Mouse (Mus musculus) CD4-positive helper T cell, adult 2 months (primary cell): ENCODE measurements around the gene Maz.

ENCODE experiments used
- DNase-seq: peaks from one replicate; pipeline ENCODE4 v3.0.0-alpha.2; 2012; ENCODE audit warnings: low read depth, missing footprints, low spot score

Gene Maz

GRCm38 (mm10) chr7:127021563-127022527 lies 5.0 kb downstream of the Maz start:
- no peak for DNase-seq

GRCm38 (mm10) chr7:127020901-127021562 lies 5.8 kb downstream of the Maz start, which contains the start of the genes Gm42742 and Prrt2:
Gene Gm42742, minus strand, starts transcription at chr7:127021097.
Gene Prrt2, minus strand, starts transcription at chr7:127021211.
- DNase-seq: peak; percentile 77

- DNase-seq: no peak
Observed at GRCm38 (mm10) chr7:127020491-127020890, 6.3 kb downstream of the Maz start.

- no peak for DNase-seq
Observed at GRCm38 (mm10) chr7:127020031-127020430, 6.8 kb downstream of the Maz start.

GRCm38 (mm10) chr7:127019306-127019960 lies 7.4 kb downstream of the Maz start:
- DNase-seq: no peak

- no peak for DNase-seq
Observed at GRCm38 (mm10) chr7:127018416-127019305, 8.2 kb downstream of the Maz start.

GRCm38 (mm10) chr7:127017950-127018345 lies 8.9 kb downstream of the Maz start:
- no peak for DNase-seq

- DNase-seq: peak; percentile 99
Observed at GRCm38 (mm10) chr7:127016971-127017949, 9.6 kb downstream of the Maz start, which contains the start of gene Pagr1a. Gene Pagr1a, minus strand, starts transcription at chr7:127017352.

GRCm38 (mm10) chr7:127016486-127016938 lies 10.3 kb downstream of the Maz start:
- DNase-seq: no peak

- DNase-seq: no peak
Observed at GRCm38 (mm10) chr7:127016481-127016485, 10.6 kb downstream of the Maz start, which contains the start of gene Pagr1b. Gene Pagr1b, minus strand, starts transcription at chr7:127016484.

GRCm38 (mm10) chr7:127016081-127016480 lies 10.8 kb downstream of the Maz start:
- peak; percentile 47 for DNase-seq

- no peak for DNase-seq
Observed at GRCm38 (mm10) chr7:127014993-127015392, 11.8 kb downstream of the Maz start.

- DNase-seq: peak; percentile 85
Observed at GRCm38 (mm10) chr7:127014320-127014719, 12.5 kb downstream of the Maz start, which contains the start of gene Mvp. Gene Mvp, minus strand, starts transcription at chr7:127014621.

GRCm38 (mm10) chr7:127013385-127013784 lies 13.5 kb downstream of the Maz start:
- DNase-seq: no peak

- DNase-seq: no peak
Observed at GRCm38 (mm10) chr7:127012845-127013244, 14.0 kb downstream of the Maz start.

- DNase-seq: no peak
Observed at GRCm38 (mm10) chr7:127012374-127012773, 14.5 kb downstream of the Maz start.

- DNase-seq: no peak
Observed at GRCm38 (mm10) chr7:127011717-127012116, 15.1 kb downstream of the Maz start.

GRCm38 (mm10) chr7:127011051-127011450 lies 15.8 kb downstream of the Maz start:
- DNase-seq: no peak

- no peak for DNase-seq
Observed at GRCm38 (mm10) chr7:127009307-127010085, 17.3 kb downstream of the Maz start.
